Mouse (Mus musculus): ENCODE results near the gene Sycp2. TPM values are rescaled to one million over a fixed set of nuclear protein-coding genes. Genes with fewer than 3 reads are reported as not detected.
"Not testable (repeated sequence)": the region's sequence is repeated elsewhere in the genome, so short reads cannot be mapped to it uniquely, and the experiment has no call there.

Gene Sycp2
- polyA plus RNA-seq, 1 experiment from 2014 or later: 0.04 TPM

- not testable (repeated sequence) for H3K9me3 ChIP-seq (ENCODE audit: control insufficient read depth, low read length); H3K4me2 ChIP-seq (ENCODE audit: low read depth, low read length); H3K4me1 ChIP-seq (ENCODE audit: control insufficient read depth, insufficient read depth, low read length); H3K36me3 ChIP-seq (ENCODE audit: control insufficient read depth, insufficient read depth, low read length); H3K27ac ChIP-seq (ENCODE audit: low read length); H3K27me3 ChIP-seq (replicated peaks; ENCODE audit: control insufficient read depth, insufficient read depth, low read length); H3K4me3 ChIP-seq (ENCODE audit: low read length); H3K9ac ChIP-seq (ENCODE audit: low read depth, low read length)
- peak; percentile 86 for ATAC-seq
Observed at GRCm38 (mm10) chr2:178342105-178342504, 65.4 kb downstream of the Sycp2 start.

- no peak for ATAC-seq
- Histone ChIP-seq H3K4me2 (ENCODE audit: low read depth, low read length) (no peak overlapping the region), H3K4me1 (ENCODE audit: control insufficient read depth, insufficient read depth, low read length) (no peaks in the 10 kb centered on the region), H3K4me3 (ENCODE audit: low read length) (no peak overlapping the region), H3K9me3 (ENCODE audit: control insufficient read depth, low read length) (no peaks in the 10 kb centered on the region), H3K27me3 (replicated peaks; ENCODE audit: control insufficient read depth, insufficient read depth, low read length) (no peaks in the 10 kb centered on the region), H3K36me3 (ENCODE audit: control insufficient read depth, insufficient read depth, low read length) (no peaks in the 10 kb centered on the region), H3K9ac (ENCODE audit: low read depth, low read length) (no peak overlapping the region), H3K27ac (ENCODE audit: low read length) (no peak overlapping the region)
- 3% methylated on average over 2 of the region's 2 CpGs for WGBS
Observed at GRCm38 (mm10) chr2:178339044-178339443, 68.4 kb downstream of the Sycp2 start.

- Histone ChIP-seq H3K9me3 (ENCODE audit: control insufficient read depth, low read length) (no peaks in the 10 kb centered on the region), H3K27me3 (replicated peaks; ENCODE audit: control insufficient read depth, insufficient read depth, low read length) (no peaks in the 10 kb centered on the region), H3K4me3 (ENCODE audit: low read length) (no peak overlapping the region), H3K36me3 (ENCODE audit: control insufficient read depth, insufficient read depth, low read length) (no peaks in the 10 kb centered on the region), H3K4me1 (ENCODE audit: control insufficient read depth, insufficient read depth, low read length) (no peaks in the 10 kb centered on the region), H3K27ac (ENCODE audit: low read length) (no peak overlapping the region), H3K4me2 (ENCODE audit: low read depth, low read length) (no peak overlapping the region), H3K9ac (ENCODE audit: low read depth, low read length) (no peak overlapping the region)
- 52% methylated on average over 1 of the region's 1 CpGs for WGBS
- no peak for ATAC-seq
Observed at GRCm38 (mm10) chr2:178337878-178338277, 69.6 kb downstream of the Sycp2 start.

GRCm38 (mm10) chr2:178329986-178330385 lies 77.5 kb downstream of the Sycp2 start:
- no peak overlapping the region for H3K27ac ChIP-seq (ENCODE audit: low read length)
- H3K36me3 ChIP-seq (ENCODE audit: control insufficient read depth, insufficient read depth, low read length): no peaks in the 10 kb centered on the region
- H3K4me2 ChIP-seq (ENCODE audit: low read depth, low read length): no peak overlapping the region
- ATAC-seq: no peak
- WGBS: 65% methylated on average over 1 of the region's 1 CpGs
- no peaks in the 10 kb centered on the region for H3K9me3 ChIP-seq (ENCODE audit: control insufficient read depth, low read length)
- no peak overlapping the region for H3K4me3 ChIP-seq (ENCODE audit: low read length)
- peaks cover 7% of the 10 kb centered on the region; the same call in 1 of the 2 replicates for H3K4me1 ChIP-seq (ENCODE audit: control insufficient read depth, insufficient read depth, low read length)
- no peaks in the 10 kb centered on the region for H3K27me3 ChIP-seq (replicated peaks; ENCODE audit: control insufficient read depth, insufficient read depth, low read length)
- H3K9ac ChIP-seq (ENCODE audit: low read depth, low read length): no peak overlapping the region

- Histone ChIP-seq H3K9me3 (ENCODE audit: control insufficient read depth, low read length) (no peaks in the 10 kb centered on the region), H3K9ac (ENCODE audit: low read depth, low read length) (no peak overlapping the region), H3K27ac (ENCODE audit: low read length) (no peak overlapping the region), H3K4me1 (ENCODE audit: control insufficient read depth, insufficient read depth, low read length) (peaks cover 7% of the 10 kb centered on the region; the same call in 1 of the 2 replicates), H3K4me2 (ENCODE audit: low read depth, low read length) (no peak overlapping the region), H3K4me3 (ENCODE audit: low read length) (no peak overlapping the region), H3K27me3 (replicated peaks; ENCODE audit: control insufficient read depth, insufficient read depth, low read length) (no peaks in the 10 kb centered on the region), H3K36me3 (ENCODE audit: control insufficient read depth, insufficient read depth, low read length) (no peaks in the 10 kb centered on the region)
- ATAC-seq: no peak
- 77% methylated on average over 5 of the region's 5 CpGs for WGBS
Observed at GRCm38 (mm10) chr2:178329551-178329950, 77.9 kb downstream of the Sycp2 start.

- H3K27ac ChIP-seq (ENCODE audit: low read length): no peak overlapping the region
- no peak overlapping the region for H3K9ac ChIP-seq (ENCODE audit: low read depth, low read length)
- peaks cover 7% of the 10 kb centered on the region; the same call in 1 of the 2 replicates for H3K4me1 ChIP-seq (ENCODE audit: control insufficient read depth, insufficient read depth, low read length)
- no peak overlapping the region for H3K4me3 ChIP-seq (ENCODE audit: low read length)
- ATAC-seq: peak; percentile 98
- no peaks in the 10 kb centered on the region for H3K36me3 ChIP-seq (ENCODE audit: control insufficient read depth, insufficient read depth, low read length)
- H3K4me2 ChIP-seq (ENCODE audit: low read depth, low read length): peak overlapping the region; percentile 14; the same call in 1 of the 2 replicates
- no peaks in the 10 kb centered on the region for H3K9me3 ChIP-seq (ENCODE audit: control insufficient read depth, low read length)
- no peaks in the 10 kb centered on the region for H3K27me3 ChIP-seq (replicated peaks; ENCODE audit: control insufficient read depth, insufficient read depth, low read length)
- WGBS: 12% methylated on average over 12 of the region's 12 CpGs
Observed at GRCm38 (mm10) chr2:178327466-178328040, 79.9 kb downstream of the Sycp2 start.

GRCm38 (mm10) chr2:178326750-178327465 lies 80.6 kb downstream of the Sycp2 start:
- no peak overlapping the region for H3K9ac ChIP-seq (ENCODE audit: low read depth, low read length)
- peak; percentile 31; the same call in 1 of the 2 replicates for ATAC-seq
- peaks cover 7% of the 10 kb centered on the region; the same call in 1 of the 2 replicates for H3K4me1 ChIP-seq (ENCODE audit: control insufficient read depth, insufficient read depth, low read length)
- WGBS: 15% methylated on average over 5 of the region's 5 CpGs
- no peaks in the 10 kb centered on the region for H3K36me3 ChIP-seq (ENCODE audit: control insufficient read depth, insufficient read depth, low read length)
- H3K4me3 ChIP-seq (ENCODE audit: low read length): no peak overlapping the region
- H3K9me3 ChIP-seq (ENCODE audit: control insufficient read depth, low read length): no peaks in the 10 kb centered on the region
- H3K27me3 ChIP-seq (replicated peaks; ENCODE audit: control insufficient read depth, insufficient read depth, low read length): no peaks in the 10 kb centered on the region
- no peak overlapping the region for H3K27ac ChIP-seq (ENCODE audit: low read length)
- H3K4me2 ChIP-seq (ENCODE audit: low read depth, low read length): 0 out of 2 replicates have a peak overlapping the region, but pooled peaks have one; percentile 14

- Histone ChIP-seq H3K27me3 (replicated peaks; ENCODE audit: control insufficient read depth, insufficient read depth, low read length) (no peaks in the 10 kb centered on the region), H3K27ac (ENCODE audit: low read length) (no peak overlapping the region), H3K9ac (ENCODE audit: low read depth, low read length) (no peak overlapping the region), H3K9me3 (ENCODE audit: control insufficient read depth, low read length) (no peaks in the 10 kb centered on the region), H3K4me3 (ENCODE audit: low read length) (no peak overlapping the region), H3K4me1 (ENCODE audit: control insufficient read depth, insufficient read depth, low read length) (peaks cover 7% of the 10 kb centered on the region; the same call in 1 of the 2 replicates), H3K36me3 (ENCODE audit: control insufficient read depth, insufficient read depth, low read length) (no peaks in the 10 kb centered on the region), H3K4me2 (ENCODE audit: low read depth, low read length) (no peak overlapping the region)
- no peak for ATAC-seq
- 93% methylated on average over 10 of the region's 10 CpGs for WGBS
Observed at GRCm38 (mm10) chr2:178326067-178326466, 81.4 kb downstream of the Sycp2 start.

GRCm38 (mm10) chr2:178324818-178325217 lies 82.7 kb downstream of the Sycp2 start:
- 86% methylated on average over 4 of the region's 4 CpGs for WGBS
- H3K9ac ChIP-seq (ENCODE audit: low read depth, low read length): no peak overlapping the region
- no peak overlapping the region for H3K4me3 ChIP-seq (ENCODE audit: low read length)
- H3K27me3 ChIP-seq (replicated peaks; ENCODE audit: control insufficient read depth, insufficient read depth, low read length): no peaks in the 10 kb centered on the region
- H3K27ac ChIP-seq (ENCODE audit: low read length): no peak overlapping the region
- H3K4me2 ChIP-seq (ENCODE audit: low read depth, low read length): no peak overlapping the region
- ATAC-seq: no peak
- peaks cover 7% of the 10 kb centered on the region; the same call in 1 of the 2 replicates for H3K4me1 ChIP-seq (ENCODE audit: control insufficient read depth, insufficient read depth, low read length)
- no peaks in the 10 kb centered on the region for H3K36me3 ChIP-seq (ENCODE audit: control insufficient read depth, insufficient read depth, low read length)
- H3K9me3 ChIP-seq (ENCODE audit: control insufficient read depth, low read length): no peaks in the 10 kb centered on the region

All from intestine, embryonic 16.5 days (tissue).